Mouse (Mus musculus) layer of hippocampus, postnatal 25 days (tissue): Measurements from ENCODE around the gene Eps15. TPM values are rescaled to one million over a fixed set of nuclear protein-coding genes. Genes with fewer than 3 reads are reported as not detected.
"Not testable (repeated sequence)": the region's sequence is repeated elsewhere in the genome, so short reads cannot be mapped to it uniquely, and the experiment has no call there.

Experiments
- DNase-seq, 2 experiments: peaks; one replicate each; pipeline ENCODE4 v3.0.0; 2022; ENCODE audit warnings: mixed read lengths in 2 of 2, low spot score in 1 of 2; ENCODE audit errors: extremely low spot score in 1 of 2
- total RNA-seq, 2 experiments: library from RNA; stranded (reverse); gene quantifications; 2 replicates each; pipeline ENCODE4 v1.2.3; 2021

Eps15 gene
- total RNA-seq, 2 experiments from 2014 or later, result 230 to 241 TPM

DNA sequence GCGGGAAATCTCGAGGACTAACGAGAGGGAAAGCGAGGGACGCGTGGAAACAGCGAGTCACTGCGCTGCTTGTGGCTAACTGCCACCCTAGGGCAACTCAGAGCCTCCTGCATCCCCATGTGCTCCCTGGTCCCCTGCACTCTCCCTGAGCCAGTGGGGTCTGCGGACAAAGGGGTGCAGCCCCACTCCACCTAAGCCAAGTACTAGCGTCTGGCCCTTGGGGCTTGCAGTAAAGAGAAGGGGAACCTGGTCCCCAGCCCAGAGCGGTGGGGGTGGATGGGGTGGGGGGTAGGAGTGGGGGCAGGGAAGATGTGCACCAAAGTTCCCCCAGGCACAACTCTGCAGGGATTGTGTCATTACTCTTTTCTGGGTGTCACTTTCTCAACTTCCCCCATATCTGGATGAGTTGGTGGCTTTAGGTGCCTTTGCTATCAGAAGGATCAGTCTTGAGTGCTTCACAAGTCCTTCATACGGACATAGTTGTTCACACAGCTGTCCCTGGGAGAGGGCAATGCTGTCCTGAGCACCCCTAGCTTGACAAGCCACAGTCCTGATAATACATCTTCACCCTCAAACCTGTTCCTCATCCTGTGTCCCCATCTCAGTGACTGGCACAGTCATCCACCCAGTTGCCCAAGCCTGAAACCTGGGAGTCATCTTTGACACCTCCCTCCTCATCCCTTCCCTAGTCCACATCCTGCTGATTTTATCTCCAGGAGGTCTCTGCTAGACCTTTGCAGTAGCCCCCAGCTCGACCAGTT is 114.4 kb downstream of the Eps15 start:
- no peak for DNase-seq

DNA sequence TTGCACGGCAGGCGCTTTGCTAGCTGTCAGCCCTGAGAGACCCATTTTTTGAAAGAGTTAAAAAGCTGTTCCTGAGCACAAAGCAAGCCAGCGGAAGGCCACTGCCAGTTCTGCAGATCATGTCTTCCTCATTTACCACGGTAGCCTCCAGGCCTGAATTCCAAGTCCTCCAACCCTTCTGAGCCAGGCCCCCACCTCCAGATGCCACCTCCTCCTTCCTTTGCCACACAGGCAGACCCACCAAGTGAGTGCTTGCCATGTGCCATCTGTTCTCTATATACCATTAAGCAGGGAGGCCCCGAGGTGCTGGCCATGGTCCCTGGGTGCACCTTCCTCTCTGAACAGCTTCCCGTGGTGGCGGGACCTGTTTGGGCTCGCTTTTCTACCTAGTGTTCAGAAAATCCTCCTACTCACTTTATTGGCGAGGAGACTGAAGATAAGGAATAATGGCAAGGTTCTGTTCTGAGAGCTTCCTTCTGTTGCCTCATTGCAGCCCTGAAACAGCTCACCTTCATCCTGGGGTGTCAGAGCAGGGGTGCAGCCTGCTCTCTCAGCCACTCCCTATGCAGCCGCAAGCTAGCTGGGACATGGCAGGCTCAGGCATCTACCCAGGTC is 120.4 kb downstream of the Eps15 start:
- no peak for DNase-seq

DNA sequence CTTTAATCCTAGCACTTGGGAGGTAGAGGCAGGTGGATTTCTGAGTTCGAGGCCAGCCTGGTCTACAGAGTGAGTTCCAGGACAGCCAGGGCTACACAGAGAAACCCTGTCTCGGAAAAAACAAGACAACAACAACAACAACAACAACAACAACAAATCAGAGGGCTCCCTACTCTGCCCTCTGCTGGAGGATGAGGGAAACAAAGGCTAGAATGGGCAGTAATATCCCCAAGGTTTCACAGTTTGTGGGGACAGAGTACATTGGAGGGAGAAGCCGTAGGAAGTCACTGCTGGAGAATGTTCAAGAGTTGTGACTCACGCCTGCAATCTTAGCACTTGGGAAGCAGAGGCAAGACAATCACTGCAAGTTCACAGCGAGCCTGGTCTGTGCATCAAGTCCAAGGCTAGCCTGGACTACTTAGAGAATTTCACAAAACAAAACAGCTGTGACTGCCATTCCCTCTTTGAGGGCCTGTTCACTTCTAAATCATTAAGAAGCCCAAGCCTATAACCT is 121.2 kb downstream of the Eps15 start:
- no peak for DNase-seq

DNA sequence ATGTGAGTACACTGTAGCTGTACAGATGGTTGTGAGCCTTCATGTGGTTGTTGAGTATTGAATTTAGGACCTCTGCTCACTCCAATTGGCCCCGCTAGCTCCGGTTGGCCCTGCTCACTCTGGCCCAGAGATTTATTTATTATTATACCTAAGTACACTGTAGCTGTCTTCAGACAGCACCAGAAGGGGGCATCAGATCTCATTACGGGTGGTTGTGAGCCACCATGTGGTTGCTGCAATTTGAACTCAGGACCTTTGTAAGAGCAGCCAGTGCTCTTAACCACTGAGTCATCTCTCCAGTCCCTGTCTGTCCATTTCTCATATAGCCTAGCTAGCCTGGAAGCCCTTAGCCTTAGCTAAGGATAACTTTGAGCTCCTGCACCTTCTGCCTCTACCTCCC is 124.8 kb downstream of the Eps15 start:
- not testable (repeated sequence) for DNase-seq

DNA sequence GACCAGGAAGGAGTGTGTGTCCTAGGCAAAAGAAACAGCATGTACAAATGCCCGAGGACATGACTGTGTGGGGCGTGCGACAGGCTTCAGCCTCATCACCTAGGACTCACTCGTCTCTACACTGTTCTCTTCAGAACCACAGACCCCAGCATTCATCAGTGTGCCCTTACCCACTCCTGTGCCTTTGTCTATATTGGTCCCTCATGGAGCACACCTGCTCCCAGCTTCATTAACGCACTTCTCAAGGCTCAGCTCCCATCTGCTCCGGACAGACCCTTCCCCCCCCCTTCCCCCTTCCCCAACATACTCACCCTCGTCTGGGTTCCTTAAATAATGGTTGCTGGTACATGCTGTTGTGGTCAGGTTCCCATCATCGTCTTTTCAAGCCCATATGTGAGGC is 125.3 kb downstream of the Eps15 start:
- no peak for DNase-seq

DNA sequence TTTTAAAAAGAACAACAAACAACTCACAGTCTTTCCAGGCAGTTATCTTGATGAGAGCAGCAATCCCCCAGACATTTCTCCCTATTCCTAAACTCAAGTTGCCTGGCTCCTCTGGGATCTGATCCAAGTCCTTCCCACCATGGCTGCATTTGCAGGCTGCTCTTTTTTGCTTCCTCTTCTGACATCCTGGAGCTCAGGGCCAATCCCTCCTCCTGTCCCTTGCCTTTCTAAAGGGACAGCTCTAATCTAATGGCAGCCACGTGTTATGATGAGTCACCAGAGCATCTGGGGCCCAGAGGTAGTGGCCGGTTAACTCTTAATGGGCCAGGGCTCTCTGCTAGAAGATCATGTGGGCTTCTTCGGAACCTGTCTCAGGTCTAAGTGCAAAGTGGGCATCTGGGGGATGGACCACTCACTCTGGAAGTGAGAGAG is 126.0 kb downstream of the Eps15 start:
- no peak for DNase-seq

DNA sequence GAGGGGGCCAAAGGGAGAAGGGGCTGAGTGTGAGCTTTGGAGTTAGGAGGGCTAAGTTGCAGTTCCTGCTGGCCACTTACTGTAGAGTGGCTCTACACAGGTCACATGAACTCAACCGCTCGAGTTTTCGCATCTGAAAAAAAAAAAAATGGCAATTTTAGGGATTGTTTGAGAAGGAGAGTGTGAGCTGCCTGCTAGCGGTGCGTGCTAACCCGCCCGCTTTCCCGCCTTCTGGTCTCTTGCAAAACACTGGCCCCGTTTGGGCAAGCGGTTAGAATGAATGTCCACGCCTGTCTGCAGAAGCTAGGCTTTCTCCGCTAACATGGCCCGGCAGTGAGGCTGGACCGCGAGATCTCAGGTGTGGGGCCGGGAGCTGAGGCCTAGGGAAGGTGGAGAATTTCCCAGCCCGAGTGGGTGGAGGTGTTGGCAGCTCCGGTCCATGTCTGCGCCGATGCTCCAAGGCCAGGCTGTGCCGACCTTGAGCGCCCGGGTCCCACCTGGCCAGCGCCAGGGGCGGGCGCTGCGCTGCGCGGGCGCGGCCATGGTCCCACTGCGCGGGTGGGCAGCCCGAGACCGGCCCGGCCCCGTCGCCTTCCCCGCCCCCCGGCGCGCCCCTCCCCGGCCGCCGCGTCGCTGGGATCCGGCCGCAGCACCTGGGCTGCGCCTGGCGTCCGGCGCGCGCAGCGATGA is 126.6 kb downstream of the Eps15 start, which contains the start of gene Ttc39a:
Gene Ttc39a (plus strand): TSS at position 138 of the 690 bp plus-strand sequence.
- DNase-seq, result no peak

DNA sequence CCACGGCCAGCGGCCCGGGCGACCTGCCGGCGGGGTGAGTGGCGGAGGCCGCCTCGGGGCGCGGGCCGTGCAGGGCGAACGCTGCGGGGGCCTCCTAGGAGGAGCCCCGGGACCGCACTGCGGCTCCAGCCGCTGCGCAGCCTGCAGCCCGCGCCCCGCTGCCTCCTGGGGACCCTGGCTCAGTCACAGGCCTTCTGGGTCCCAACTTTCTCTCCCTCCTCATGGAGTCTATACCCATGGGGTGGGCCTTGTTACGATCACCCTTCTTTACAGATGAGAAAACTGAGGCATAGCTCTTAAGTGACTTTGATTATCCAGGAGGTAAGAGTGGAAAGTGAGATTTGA is 127.1 kb downstream of the Eps15 start:
- no peak for DNase-seq

DNA sequence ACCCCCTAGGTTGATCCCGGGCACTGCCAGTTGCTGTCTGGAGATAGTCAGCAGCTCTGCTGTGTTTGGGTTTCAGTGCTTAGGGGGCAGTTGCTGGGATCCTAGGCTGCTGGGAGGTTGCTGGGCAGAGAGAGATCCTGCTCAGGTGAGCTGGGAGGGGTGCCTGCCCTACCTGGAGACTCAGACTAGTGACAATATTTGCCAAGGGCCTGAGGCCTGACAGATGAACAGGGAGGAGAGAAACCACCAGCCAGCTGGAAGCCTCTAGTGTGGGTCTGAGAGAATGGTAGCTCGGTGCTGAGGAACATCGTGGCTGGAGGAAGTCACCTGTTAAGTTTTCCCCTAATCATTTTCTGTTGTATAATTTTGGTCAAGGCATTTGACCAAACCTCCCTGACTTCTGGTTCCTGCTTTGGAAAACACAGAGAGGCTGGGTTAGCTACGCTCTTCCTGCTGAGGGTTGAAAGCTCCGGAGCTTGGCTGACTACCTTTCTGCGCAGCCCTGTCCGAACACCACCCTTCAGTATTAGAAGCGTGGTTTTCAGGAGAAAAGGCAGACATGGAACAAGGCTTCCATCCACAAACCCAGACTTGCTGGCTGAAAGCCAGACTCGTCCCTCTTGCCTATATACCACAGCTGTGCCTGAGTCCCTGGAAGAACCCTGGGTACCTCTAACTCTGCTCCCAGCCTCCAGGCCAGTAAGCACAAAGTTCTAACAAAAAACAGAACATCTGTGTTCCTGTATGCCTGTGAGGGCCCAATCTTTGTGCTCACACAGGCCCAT is 127.8 kb downstream of the Eps15 start:
- DNase-seq, result no peak

DNA sequence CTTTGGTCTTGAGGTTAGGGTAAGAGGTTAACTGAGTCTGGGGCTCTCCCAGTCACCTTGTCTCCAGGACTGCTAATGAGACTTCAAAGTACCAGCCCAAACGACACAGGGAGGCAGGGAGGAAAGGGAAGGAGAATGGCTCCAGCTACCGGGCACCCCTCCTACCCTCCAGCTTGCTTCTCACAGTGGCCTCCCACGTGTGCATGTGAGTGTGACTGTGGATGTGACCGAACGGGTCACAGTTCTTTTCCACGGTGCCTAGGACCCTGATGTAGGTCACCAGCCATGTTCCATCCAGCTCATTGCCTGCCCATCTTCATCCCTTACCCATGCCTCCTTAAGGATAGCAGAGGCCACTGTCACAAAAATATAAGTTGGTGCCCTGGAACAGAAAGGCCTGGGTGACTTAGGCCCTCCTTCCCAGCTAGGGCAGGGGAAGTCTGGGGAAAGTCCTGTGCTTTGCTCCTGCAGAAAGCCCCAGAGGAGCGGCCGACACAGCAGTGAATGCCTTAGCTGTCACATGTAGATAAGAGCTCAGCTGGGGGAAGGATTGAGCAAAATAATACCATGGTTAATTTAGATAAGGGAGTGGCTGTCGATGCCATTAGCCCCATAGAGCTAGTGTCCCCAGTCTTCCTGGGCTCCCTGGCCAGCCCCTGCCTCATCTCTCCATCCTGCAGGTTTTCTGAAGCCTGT is 130.8 kb downstream of the Eps15 start:
- no peak for DNase-seq

DNA sequence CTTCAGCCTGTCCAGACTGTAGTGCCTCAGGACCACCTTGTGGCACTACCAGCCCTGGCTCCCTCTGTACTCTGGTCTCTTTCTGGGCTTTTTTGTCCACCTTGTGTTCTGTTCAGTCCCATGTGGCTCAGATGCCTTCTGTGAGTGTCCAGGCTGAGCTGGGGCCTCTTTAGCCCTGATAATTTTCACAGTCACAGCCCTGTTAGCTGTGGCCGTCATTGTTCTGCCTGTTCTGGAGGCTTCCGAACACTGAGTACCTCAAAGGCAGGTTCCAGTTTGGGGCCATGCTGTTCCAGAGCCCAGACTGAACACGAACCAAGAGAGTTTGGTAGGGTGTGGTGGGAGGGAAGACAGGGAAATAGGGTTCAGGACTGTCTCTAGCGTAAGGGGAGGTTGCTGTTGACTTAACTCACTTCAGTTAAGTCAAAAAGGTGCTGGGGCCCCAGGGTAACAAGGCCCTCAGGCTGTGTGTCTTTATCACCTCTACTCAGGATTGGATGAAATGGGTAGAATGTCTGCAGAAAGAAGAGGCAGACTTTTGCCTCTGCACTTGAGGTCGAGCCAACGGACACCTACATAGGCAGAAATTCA is 131.4 kb downstream of the Eps15 start:
- no peak for DNase-seq

DNA sequence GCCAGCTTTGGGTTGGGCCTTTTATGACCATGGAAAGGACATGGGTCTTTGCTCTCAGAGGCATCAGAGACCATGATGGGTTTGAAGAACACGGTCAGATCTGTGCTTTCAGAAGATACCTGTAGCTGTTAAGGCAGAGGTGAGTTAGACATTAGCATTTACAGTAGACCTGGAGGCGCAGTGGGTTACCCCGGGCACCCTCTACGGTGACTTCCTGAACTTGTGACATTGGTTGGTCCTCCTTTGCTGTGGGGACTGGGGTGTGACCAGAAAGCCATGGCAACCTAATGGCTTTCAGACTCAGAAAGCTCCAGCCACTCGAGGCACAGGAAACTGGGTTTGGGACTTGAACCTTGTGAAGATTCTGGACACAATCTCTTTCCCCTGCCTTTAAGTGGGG is 132.2 kb downstream of the Eps15 start:
- DNase-seq, result no peak

DNA sequence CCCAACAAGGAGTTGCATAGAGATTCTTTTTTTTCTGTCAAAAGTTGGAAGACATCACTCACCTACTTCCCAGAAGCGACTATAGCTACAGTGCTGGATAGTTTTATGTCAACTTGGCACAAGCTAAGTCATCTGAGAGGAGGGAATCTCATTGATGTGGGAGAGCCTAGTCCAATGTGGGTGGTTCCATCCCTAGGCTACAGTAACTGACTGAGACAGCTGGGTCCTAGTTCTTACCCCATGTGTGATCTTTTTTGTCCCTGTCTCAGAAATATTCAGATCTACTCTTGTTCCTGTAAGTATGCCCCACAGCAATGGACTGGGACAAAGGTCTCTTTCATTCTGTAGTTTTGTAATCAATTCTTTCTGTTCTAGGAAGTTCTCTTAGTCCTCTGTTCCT is 137.9 kb downstream of the Eps15 start:
- no peak for DNase-seq

DNA sequence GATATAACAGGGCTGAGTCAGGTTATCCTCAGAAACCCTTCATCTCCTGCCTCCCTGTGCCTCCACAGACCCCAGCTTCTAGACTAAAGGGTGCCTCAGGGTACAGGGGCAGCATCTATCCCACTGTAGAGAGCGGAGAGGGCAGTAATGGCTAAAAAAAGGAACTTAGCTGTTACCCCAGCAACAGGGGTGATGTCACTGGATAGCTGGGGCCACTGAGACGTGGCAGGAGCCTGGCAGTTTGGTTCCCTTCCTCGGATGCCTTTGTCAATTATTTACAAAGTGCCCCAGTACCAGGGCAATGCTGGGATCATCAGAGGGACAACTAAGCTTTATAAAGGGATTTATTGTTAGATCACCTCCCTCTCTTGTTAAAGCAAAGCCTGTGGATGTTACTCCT is 138.9 kb downstream of the Eps15 start:
- DNase-seq, result no peak

DNA sequence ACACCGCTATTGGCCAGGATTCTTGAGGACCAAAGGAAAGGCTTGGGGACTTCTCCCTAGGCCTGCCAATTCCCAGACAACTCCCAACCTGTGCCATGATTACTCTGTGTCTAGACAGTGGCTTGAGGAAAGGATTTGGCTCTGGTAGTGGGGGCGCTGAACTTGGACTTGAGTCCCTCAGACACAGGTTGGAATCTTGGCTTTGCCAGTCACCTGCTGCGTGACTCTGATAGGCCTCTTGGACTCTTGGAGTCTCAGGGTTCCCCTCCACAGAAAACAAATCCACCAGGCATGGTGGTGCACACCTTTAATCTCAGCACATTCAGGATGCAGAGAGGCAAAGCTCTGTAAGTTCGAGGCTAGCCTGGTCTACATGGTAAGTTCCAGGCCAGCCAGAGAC is 139.5 kb downstream of the Eps15 start:
- no peak for DNase-seq

DNA sequence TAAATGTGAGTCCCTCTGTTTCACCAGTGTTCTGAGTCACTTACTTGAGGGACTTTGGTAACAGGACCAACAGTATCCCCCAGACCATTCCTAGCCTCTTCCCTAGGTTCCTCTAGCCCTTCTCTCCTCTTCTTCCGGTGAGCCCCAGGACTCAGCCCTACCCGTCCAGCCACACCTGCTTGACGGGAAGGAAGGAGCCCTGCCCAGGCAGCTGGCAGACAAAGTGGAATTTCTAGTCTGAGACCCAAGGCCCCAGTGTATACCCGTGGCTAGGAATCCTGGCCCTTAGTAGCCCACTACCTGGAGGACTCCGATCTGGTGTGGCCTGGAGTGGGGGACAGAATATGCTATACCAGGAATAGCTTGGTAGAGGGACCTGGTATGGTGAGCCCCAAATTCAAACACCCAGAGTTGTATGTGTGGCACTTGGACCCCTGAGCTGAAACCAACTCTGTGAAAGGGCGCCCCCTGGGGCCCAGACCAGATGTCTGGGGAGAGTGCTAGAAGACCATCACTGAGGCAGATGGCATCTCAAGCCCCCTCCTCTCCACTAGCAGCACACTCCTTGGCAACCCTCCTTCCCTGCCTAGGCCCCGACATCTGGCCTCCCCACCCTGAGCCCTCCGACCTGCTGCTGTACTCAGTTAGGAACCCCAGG is 140.2 kb downstream of the Eps15 start:
- DNase-seq, result peak in 1 of 2 experiments; percentile 25

DNA sequence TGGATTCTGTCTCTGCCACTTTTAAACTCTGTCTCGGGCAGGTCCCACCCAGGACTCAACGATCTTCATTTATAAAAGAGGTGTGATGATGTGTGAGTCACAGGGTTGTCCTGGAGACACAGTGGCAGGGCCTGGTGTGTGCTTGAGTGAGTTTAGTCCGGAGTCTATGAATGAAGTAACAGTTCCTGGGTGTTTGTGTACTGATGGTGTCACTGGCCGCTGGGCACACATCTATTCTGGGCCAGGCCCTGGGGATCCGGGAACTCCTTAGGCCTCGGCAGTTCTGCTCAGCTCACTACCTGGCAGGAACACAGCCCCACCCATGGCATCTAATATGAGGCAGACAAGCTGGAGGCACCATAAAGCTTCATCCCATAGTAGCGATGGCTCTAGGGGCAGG is 141.5 kb downstream of the Eps15 start:
- DNase-seq, result no peak

DNA sequence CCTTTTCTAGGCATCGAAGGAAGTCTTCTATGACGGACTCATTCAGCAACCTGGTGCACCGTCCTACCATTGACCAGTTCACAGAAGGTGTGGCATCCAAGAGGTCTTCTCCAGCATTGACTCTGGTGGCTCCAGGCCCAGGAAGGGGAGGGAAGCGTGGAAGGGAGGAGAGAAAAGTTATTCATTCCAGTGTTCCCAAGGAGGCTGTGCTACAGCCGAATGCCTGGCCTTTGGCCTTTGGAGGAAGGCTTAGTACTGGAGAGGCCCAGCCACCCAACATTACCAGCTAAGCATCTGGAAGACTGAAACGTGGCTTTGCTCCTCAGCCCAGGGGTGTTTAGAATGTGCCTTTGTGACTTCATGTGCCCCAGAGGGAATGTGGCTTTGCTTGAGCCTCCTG is 142.4 kb downstream of the Eps15 start:
- no peak for DNase-seq

DNA sequence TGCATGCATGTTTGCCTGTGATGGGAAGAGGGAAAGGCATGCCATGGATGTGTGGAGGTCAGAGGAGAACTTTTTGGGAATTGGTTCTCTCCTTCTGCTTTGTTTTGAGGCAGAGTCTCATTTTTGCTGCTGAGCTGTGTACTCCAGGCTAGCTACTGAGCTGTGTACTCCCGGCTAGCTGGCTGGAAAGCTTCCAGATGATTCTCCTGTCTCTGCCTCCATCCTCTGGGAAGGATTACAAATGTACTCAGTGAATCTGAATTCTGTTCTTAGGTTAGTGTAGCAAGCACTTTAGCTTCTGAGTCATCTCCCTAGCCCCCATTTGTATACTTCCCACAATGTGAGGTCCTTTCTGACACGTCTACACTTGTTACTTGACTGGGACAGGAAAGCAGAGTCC is 143.4 kb downstream of the Eps15 start:
- DNase-seq, result no peak
